Mouse (Mus musculus): Measurements from ENCODE around the gene Axin2.

Gene Axin2

DNA sequence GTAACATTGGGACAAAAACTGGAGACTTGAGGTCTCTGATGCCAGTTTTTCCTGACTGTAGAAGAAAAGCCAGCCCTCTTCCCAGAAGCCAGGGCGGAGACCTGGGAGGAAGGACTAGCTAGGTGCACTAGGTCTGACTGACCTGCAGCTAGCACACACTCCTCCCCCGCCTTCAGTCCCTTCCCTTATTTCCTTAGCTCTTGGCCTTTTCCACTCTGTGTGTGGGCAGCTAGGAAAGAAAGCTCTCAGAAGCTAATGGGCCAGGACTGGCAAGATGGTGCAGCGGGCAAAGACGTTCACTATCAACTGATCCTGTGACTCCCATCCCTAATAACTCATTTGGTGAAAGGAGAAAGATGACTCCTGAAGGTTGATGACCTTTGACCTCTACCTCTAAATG is 17.8 kb upstream of the Axin2 start:
- no peak for DNase-seq (ENCODE audit: low read depth, low spot score)

GRCm38 (mm10) chr11:108906590-108907254 is 13.4 kb upstream of the Axin2 start:
- DNase-seq (ENCODE audit: low read depth, low spot score), result no peak

DNA sequence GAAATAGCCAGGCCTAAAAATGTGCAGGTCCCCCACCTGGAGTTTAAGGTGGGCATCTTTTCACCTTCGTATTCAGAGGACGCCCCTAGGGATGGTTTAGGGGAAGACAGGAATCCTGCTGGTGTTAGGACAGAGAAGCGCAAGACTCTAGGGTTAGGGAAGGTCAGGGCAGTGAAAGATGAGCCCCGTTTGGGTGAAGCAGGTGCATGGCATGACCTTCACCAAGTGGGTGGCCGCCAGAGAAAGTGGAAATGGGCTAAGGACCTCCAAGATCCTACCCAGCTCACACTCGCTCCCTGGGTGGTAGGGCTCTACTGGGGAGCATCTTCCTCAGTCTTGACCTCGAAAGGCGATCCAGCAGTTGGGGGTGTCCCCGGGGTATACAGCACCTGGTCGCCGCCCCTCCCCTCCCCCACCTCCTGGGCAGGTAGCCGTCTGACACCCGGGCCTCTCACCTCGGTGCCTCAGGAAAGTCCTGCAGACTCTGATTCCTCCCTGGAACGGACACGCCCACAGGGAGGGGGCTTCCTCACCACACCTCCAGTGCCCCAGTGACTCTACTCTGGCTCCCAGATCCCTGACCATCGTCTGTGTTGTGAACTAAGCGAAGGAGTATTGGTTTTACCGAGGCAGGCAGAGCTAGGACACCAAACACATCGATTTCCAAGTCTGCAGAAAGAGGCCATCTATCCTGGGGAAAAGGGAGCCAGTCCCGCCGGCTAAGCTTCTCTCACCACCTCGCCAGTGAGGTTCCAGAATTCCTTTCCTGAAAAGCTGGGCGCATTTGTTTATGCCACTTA is 10.6 kb upstream of the Axin2 start:
- no peak for DNase-seq (ENCODE audit: low read depth, low spot score)

GRCm38 (mm10) chr11:108910328-108910886 is 9.7 kb upstream of the Axin2 start:
- no peak for DNase-seq (ENCODE audit: low read depth, low spot score)

- no peak for DNase-seq (ENCODE audit: low read depth, low spot score)
These were observed 9.2 kb upstream of the Axin2 start for GRCm38 (mm10) chr11:108910903-108911302.

DNA sequence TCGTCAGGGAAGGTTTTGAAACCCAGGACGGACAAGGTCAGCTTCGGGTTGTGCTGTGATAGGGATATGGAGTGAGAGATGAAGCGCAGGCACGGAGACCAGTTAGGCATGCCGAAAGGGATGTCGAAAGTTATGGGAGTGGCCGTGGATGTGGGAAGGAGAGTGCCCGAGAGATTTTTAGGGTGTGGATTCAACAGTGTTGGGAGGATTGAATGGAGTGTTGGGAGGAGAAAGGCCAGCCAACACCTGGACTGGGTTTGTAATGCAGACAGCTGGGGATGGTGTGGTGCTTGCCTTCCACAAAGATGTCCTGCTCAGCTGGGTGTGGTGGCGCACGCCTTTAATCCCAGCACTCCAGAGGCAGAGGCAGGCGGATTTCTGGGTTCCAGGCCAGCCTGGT is 8.0 kb upstream of the Axin2 start:
- DNase-seq (ENCODE audit: low read depth, low spot score), result no peak

DNA sequence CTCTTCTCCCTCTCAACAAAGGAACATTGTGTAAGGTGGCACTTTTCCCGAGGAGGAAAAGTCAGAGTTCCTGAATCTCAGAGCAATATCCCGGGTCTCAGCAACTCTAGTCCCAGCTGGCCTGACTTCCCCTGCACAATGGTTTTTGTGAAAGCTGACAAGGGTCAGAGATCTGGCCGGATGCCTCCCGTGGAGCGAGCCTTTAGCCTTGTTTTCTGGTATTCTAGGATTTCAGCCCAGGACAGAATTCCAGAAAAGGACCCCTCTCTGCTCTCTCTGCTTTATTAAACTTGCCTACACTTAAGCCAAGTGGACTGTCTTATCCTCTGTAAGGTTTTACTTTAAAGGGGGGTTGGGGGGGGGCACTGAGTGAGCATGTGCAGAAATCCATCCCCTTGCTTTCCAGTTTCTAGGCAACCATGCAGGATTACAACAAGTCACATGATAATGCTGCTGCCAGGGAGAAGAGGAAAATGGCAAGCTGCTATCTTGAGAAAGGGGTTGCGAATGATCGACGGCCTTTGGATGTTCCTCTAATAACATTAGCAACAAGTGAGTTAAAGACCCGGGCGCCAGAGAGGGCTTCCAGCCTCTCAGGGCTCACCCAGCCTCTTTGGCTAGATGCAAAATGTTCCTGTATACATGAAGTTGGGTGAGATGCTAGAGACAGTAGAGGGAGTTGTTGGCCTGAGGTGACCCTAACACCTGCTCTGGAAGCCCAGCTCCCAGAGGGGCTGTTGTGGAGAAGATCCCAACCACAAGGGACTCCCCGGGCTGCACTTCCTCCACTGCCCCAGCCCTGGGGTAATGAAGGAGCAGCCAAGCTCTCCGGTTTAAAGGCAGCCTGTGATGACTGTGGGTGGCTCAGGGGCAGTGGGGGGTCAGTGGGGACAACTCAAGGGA is 2.5 kb upstream of the Axin2 start:
- no peak for DNase-seq (ENCODE audit: low read depth, low spot score)

- DNase-seq (ENCODE audit: low read depth, low spot score), result no peak
These were observed 722 bp downstream of the Axin2 start for GRCm38 (mm10) chr11:108920636-108921505.

- DNase-seq (ENCODE audit: low read depth, low spot score), result no peak
These were observed 1.6 kb downstream of the Axin2 start for GRCm38 (mm10) chr11:108921506-108922455.

GRCm38 (mm10) chr11:108922511-108923187 is 2.5 kb downstream of the Axin2 start:
- DNase-seq (ENCODE audit: low read depth, low spot score), result no peak

GRCm38 (mm10) chr11:108923188-108923575 is 3.0 kb downstream of the Axin2 start:
- DNase-seq (ENCODE audit: low read depth, low spot score), result no peak

DNA sequence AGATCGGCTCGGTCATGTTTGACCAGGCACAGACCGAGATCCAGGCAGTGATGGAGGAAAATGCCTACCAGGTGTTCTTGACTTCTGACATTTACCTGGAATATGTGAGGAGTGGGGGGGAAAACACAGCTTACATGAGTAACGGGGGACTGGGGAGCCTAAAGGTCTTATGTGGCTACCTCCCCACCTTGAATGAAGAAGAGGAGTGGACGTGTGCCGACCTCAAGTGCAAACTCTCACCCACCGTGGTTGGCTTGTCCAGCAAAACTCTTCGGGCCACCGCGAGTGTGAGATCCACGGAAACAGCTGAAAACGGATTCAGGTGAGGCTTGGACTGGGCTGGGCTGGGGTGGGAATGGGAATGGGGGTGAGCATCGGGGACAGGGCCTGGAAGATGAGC is 3.6 kb downstream of the Axin2 start:
- no peak for DNase-seq (ENCODE audit: low read depth, low spot score)

DNA sequence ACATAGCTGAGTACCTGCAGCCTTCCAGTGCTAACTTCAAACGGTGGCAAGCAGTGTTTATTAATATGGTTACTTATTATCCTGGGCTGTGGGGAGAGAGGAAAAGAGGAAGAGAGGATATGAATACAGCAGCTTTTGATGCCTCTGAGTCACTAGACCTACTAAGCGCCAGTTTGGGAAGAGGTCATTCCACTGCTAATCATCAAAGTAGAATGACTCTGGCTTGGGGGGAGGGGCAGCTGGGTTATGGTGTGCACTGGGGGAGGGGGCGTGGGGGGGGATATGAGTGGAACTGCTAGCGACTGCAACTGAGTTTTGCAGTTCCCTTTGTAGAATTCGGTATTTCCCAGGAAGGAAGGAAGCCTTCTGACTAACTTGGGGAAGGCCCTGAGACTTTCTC is 4.2 kb downstream of the Axin2 start:
- no peak for DNase-seq (ENCODE audit: low read depth, low spot score)

- peak; percentile 4 for DNase-seq (ENCODE audit: low read depth, low spot score)
These were observed 5.1 kb downstream of the Axin2 start for GRCm38 (mm10) chr11:108925202-108925601.

GRCm38 (mm10) chr11:108925826-108926225 is 5.7 kb downstream of the Axin2 start:
- DNase-seq (ENCODE audit: low read depth, low spot score), result no peak

- no peak for DNase-seq (ENCODE audit: low read depth, low spot score)
These were observed 6.4 kb downstream of the Axin2 start for GRCm38 (mm10) chr11:108926345-108927092.

- no peak for DNase-seq (ENCODE audit: low read depth, low spot score)
These were observed 6.9 kb downstream of the Axin2 start for GRCm38 (mm10) chr11:108927093-108927444.

GRCm38 (mm10) chr11:108928096-108928495 is 7.9 kb downstream of the Axin2 start:
- DNase-seq (ENCODE audit: low read depth, low spot score), result no peak

DNA sequence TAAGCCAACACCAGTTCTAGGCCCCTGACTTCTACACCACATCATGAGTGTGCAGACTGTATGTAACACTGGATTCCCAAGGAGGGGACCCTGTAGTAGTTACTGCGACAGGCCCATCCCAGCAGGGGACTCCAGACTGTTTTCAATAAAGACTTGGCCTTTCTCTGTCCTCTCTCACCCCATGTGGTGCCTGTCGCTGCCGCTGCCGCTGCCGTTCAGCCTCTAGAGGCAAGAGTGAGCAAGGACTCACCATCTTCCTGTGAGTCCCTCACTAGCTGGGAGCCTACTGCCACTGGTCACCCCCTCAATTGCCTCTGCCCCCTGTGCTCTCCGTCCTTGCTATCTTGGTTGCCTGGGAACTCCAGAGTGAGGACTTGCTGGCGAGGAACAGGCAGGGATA is 8.6 kb downstream of the Axin2 start:
- no peak for DNase-seq (ENCODE audit: low read depth, low spot score)

Data from c-Kit-negative CD71-positive TER-119-positive erythroid progenitor cells, embryonic 14.5 days (primary cell).